Mouse (Mus musculus): ENCODE results near the gene Cald1. TPM values are rescaled to one million over a fixed set of nuclear protein-coding genes. Genes with fewer than 3 reads are reported as not detected.

Gene Cald1
- polyA plus RNA-seq, 1 experiment = 33.9 TPM

GRCm38 (mm10) chr6:34777981-34778668 lies 179.8 kb downstream of the Cald1 start:
- DNase-seq = no peak
- H3K27me3 ChIP-seq (ENCODE audit: control insufficient read depth, insufficient read depth, low read length) = no peaks in the 10 kb centered on the region
- no peak for TF ChIP-seq POLR2A (IDR thresholded peaks at IDR 0.05; ENCODE audit: borderline replicate concordance, insufficient read depth, low read length)
- TF ChIP-seq CTCF (IDR thresholded peaks at IDR 0.05; ENCODE audit: borderline replicate concordance, insufficient read depth, low read depth, low read length) = no peak
- H3K27ac ChIP-seq (ENCODE audit: insufficient read depth, low read length) = no peak overlapping the region
- 73% methylated on average over 10 of the region's 10 CpGs for WGBS
- no peak overlapping the region for H3K4me3 ChIP-seq (replicated peaks; ENCODE audit: insufficient read depth, low read depth, low read length)
- no peaks in the 10 kb centered on the region for H3K4me1 ChIP-seq (ENCODE audit: control insufficient read depth, insufficient read depth, low read length)

- H3K27ac ChIP-seq (ENCODE audit: insufficient read depth, low read length) = peak within 1 kb of the TSS; percentile 96
- no peaks in the 10 kb centered on the region for H3K4me1 ChIP-seq (ENCODE audit: control insufficient read depth, insufficient read depth, low read length)
- no peaks in the 10 kb centered on the region for H3K27me3 ChIP-seq (ENCODE audit: control insufficient read depth, insufficient read depth, low read length)
- H3K4me3 ChIP-seq (replicated peaks; ENCODE audit: insufficient read depth, low read depth, low read length) = peak within 1 kb of the TSS; percentile 88
- TF ChIP-seq CTCF (IDR thresholded peaks at IDR 0.05; ENCODE audit: borderline replicate concordance, insufficient read depth, low read depth, low read length) (no peak), POLR2A (IDR thresholded peaks at IDR 0.05; ENCODE audit: borderline replicate concordance, insufficient read depth, low read length) (peak; percentile 59; the same call in 1 of the 2 replicates)
- peak; percentile 93 to 95 for DNase-seq
- under 1% methylated on average over 81 of the region's 81 CpGs for WGBS
Measured at GRCm38 (mm10) chr6:34780231-34780942, 182.1 kb downstream of the Cald1 start, which contains the start of gene Agbl3. Gene Agbl3 (plus strand): TSS chr6:34780432.

- no peaks in the 10 kb centered on the region for H3K4me1 ChIP-seq (ENCODE audit: control insufficient read depth, insufficient read depth, low read length)
- no peak for TF ChIP-seq POLR2A (IDR thresholded peaks at IDR 0.05; ENCODE audit: borderline replicate concordance, insufficient read depth, low read length)
- TF ChIP-seq CTCF (IDR thresholded peaks at IDR 0.05; ENCODE audit: borderline replicate concordance, insufficient read depth, low read depth, low read length) = no peak
- peak overlapping the region; percentile 96 for H3K27ac ChIP-seq (ENCODE audit: insufficient read depth, low read length)
- H3K4me3 ChIP-seq (replicated peaks; ENCODE audit: insufficient read depth, low read depth, low read length) = peak overlapping the region; percentile 88
- DNase-seq = no peak
- WGBS = under 1% methylated on average over 13 of the region's 13 CpGs
- H3K27me3 ChIP-seq (ENCODE audit: control insufficient read depth, insufficient read depth, low read length) = no peaks in the 10 kb centered on the region
Measured at GRCm38 (mm10) chr6:34780943-34781289, 182.6 kb downstream of the Cald1 start.

GRCm38 (mm10) chr6:34782493-34782892 lies 184.2 kb downstream of the Cald1 start:
- H3K4me3 ChIP-seq (replicated peaks; ENCODE audit: insufficient read depth, low read depth, low read length) = no peak overlapping the region
- 100% methylated on average over 1 of the region's 1 CpGs for WGBS
- H3K4me1 ChIP-seq (ENCODE audit: control insufficient read depth, insufficient read depth, low read length) = no peaks in the 10 kb centered on the region
- H3K27me3 ChIP-seq (ENCODE audit: control insufficient read depth, insufficient read depth, low read length) = no peaks in the 10 kb centered on the region
- no peak for DNase-seq
- H3K27ac ChIP-seq (ENCODE audit: insufficient read depth, low read length) = no peak overlapping the region
- no peak for TF ChIP-seq CTCF (IDR thresholded peaks at IDR 0.05; ENCODE audit: borderline replicate concordance, insufficient read depth, low read depth, low read length)
- no peak for TF ChIP-seq POLR2A (IDR thresholded peaks at IDR 0.05; ENCODE audit: borderline replicate concordance, insufficient read depth, low read length)

GRCm38 (mm10) chr6:34796881-34797280 lies 198.6 kb downstream of the Cald1 start:
- H3K27me3 ChIP-seq (ENCODE audit: control insufficient read depth, insufficient read depth, low read length) = no peaks in the 10 kb centered on the region
- WGBS = 83% methylated on average over 3 of the region's 3 CpGs
- H3K4me1 ChIP-seq (ENCODE audit: control insufficient read depth, insufficient read depth, low read length) = no peaks in the 10 kb centered on the region
- H3K27ac ChIP-seq (ENCODE audit: insufficient read depth, low read length) = no peak overlapping the region
- DNase-seq = no peak
- H3K4me3 ChIP-seq (replicated peaks; ENCODE audit: insufficient read depth, low read depth, low read length) = no peak overlapping the region
- TF ChIP-seq CTCF (IDR thresholded peaks at IDR 0.05; ENCODE audit: borderline replicate concordance, insufficient read depth, low read depth, low read length) (no peak), POLR2A (IDR thresholded peaks at IDR 0.05; ENCODE audit: borderline replicate concordance, insufficient read depth, low read length) (no peak)

- 44% methylated on average over 3 of the region's 3 CpGs for WGBS
Measured at GRCm38 (mm10) chr6:34797887-34798286, 199.6 kb downstream of the Cald1 start.

GRCm38 (mm10) chr6:34805582-34805981 lies 207.3 kb downstream of the Cald1 start:
- no peak for TF ChIP-seq POLR2A (IDR thresholded peaks at IDR 0.05; ENCODE audit: borderline replicate concordance, insufficient read depth, low read length)
- TF ChIP-seq CTCF (IDR thresholded peaks at IDR 0.05; ENCODE audit: borderline replicate concordance, insufficient read depth, low read depth, low read length) = no peak
- no peak for DNase-seq
- Histone ChIP-seq H3K4me3 (replicated peaks; ENCODE audit: insufficient read depth, low read depth, low read length) (no peak overlapping the region), H3K27me3 (ENCODE audit: control insufficient read depth, insufficient read depth, low read length) (no peaks in the 10 kb centered on the region), H3K4me1 (ENCODE audit: control insufficient read depth, insufficient read depth, low read length) (no peaks in the 10 kb centered on the region), H3K27ac (ENCODE audit: insufficient read depth, low read length) (no peak overlapping the region)
- WGBS = 80% methylated on average over 2 of the region's 2 CpGs

More at GRCm38 (mm10) chr6:34797887-34798286, 199.6 kb downstream of the Cald1 start:
- TF ChIP-seq CTCF (IDR thresholded peaks at IDR 0.05; ENCODE audit: borderline replicate concordance, insufficient read depth, low read depth, low read length) (no peak), POLR2A (IDR thresholded peaks at IDR 0.05; ENCODE audit: borderline replicate concordance, insufficient read depth, low read length) (no peak)
- Histone ChIP-seq H3K4me1 (ENCODE audit: control insufficient read depth, insufficient read depth, low read length) (no peaks in the 10 kb centered on the region), H3K4me3 (replicated peaks; ENCODE audit: insufficient read depth, low read depth, low read length) (no peak overlapping the region), H3K27ac (ENCODE audit: insufficient read depth, low read length) (no peak overlapping the region), H3K27me3 (ENCODE audit: control insufficient read depth, insufficient read depth, low read length) (no peaks in the 10 kb centered on the region)
- DNase-seq = no peak

- H3K27me3 ChIP-seq (ENCODE audit: control insufficient read depth, insufficient read depth, low read length) = no peaks in the 10 kb centered on the region
- H3K4me3 ChIP-seq (replicated peaks; ENCODE audit: insufficient read depth, low read depth, low read length) = no peak overlapping the region
- DNase-seq = no peak
- H3K27ac ChIP-seq (ENCODE audit: insufficient read depth, low read length) = no peak overlapping the region
- TF ChIP-seq CTCF (IDR thresholded peaks at IDR 0.05; ENCODE audit: borderline replicate concordance, insufficient read depth, low read depth, low read length) (no peak), POLR2A (IDR thresholded peaks at IDR 0.05; ENCODE audit: borderline replicate concordance, insufficient read depth, low read length) (no peak)
- no peaks in the 10 kb centered on the region for H3K4me1 ChIP-seq (ENCODE audit: control insufficient read depth, insufficient read depth, low read length)
- WGBS = 94% methylated on average over 4 of the region's 4 CpGs
Measured at GRCm38 (mm10) chr6:34810651-34811050, 212.4 kb downstream of the Cald1 start.

All from cerebellum, adult 2 months (tissue).